Mouse (Mus musculus) thymus, postnatal 14 days (tissue): ENCODE measurements around the gene Pjvk.

Source experiments
- DNase-seq: peaks from one replicate; pipeline ENCODE4 v3.0.0; 2021

The Pjvk gene

GRCm38 (mm10) chr2:76672134-76672745, 24.0 kb downstream of the Pjvk start:
- no peak for DNase-seq

GRCm38 (mm10) chr2:76672966-76673392, 24.7 kb downstream of the Pjvk start, which contains the start of gene Fkbp7:
Gene Fkbp7, minus strand, starts transcription at chr2:76673116.
- DNase-seq, result peak; percentile 91

GRCm38 (mm10) chr2:76673472-76674081, 25.3 kb downstream of the Pjvk start:
- peak; percentile 79 for DNase-seq

GRCm38 (mm10) chr2:76674725-76675427, 26.6 kb downstream of the Pjvk start, which contains the start of gene Plekha3:
Gene Plekha3, plus strand, starts transcription at chr2:76675281.
- DNase-seq, result peak; percentile 83

- peak; percentile 42 for DNase-seq
These were observed 27.2 kb downstream of the Pjvk start for GRCm38 (mm10) chr2:76675451-76675850.

- DNase-seq, result no peak
These were observed 27.7 kb downstream of the Pjvk start for GRCm38 (mm10) chr2:76675949-76676348.

- no peak for DNase-seq
These were observed 28.3 kb downstream of the Pjvk start for GRCm38 (mm10) chr2:76676401-76677226.

- DNase-seq, result no peak
These were observed 34.0 kb downstream of the Pjvk start for GRCm38 (mm10) chr2:76682301-76682700.

- DNase-seq, result no peak
These were observed 38.7 kb downstream of the Pjvk start for GRCm38 (mm10) chr2:76686986-76687385.

- no peak for DNase-seq
These were observed 39.3 kb downstream of the Pjvk start for GRCm38 (mm10) chr2:76687608-76688007.

- no peak for DNase-seq
These were observed 39.9 kb downstream of the Pjvk start for GRCm38 (mm10) chr2:76688162-76688561.

GRCm38 (mm10) chr2:76690436-76691204, 42.3 kb downstream of the Pjvk start:
- DNase-seq, result no peak

- DNase-seq, result no peak
These were observed 45.5 kb downstream of the Pjvk start for GRCm38 (mm10) chr2:76693765-76694164.

GRCm38 (mm10) chr2:76695290-76695689, 47.0 kb downstream of the Pjvk start:
- no peak for DNase-seq

- no peak for DNase-seq
These were observed 53.9 kb downstream of the Pjvk start for GRCm38 (mm10) chr2:76702188-76702587.

GRCm38 (mm10) chr2:76702751-76703150, 54.5 kb downstream of the Pjvk start:
- DNase-seq, result no peak

GRCm38 (mm10) chr2:76705655-76706054, 57.4 kb downstream of the Pjvk start:
- no peak for DNase-seq
